Mouse (Mus musculus): ENCODE data around the gene Cited4. TPM values are rescaled to one million over a fixed set of nuclear protein-coding genes. Genes with fewer than 3 reads are reported as not detected.

Cited4 gene
- total and polyA plus RNA-seq, 3 experiments = 23.3 to 58.1 TPM; not detected in 1

DNA sequence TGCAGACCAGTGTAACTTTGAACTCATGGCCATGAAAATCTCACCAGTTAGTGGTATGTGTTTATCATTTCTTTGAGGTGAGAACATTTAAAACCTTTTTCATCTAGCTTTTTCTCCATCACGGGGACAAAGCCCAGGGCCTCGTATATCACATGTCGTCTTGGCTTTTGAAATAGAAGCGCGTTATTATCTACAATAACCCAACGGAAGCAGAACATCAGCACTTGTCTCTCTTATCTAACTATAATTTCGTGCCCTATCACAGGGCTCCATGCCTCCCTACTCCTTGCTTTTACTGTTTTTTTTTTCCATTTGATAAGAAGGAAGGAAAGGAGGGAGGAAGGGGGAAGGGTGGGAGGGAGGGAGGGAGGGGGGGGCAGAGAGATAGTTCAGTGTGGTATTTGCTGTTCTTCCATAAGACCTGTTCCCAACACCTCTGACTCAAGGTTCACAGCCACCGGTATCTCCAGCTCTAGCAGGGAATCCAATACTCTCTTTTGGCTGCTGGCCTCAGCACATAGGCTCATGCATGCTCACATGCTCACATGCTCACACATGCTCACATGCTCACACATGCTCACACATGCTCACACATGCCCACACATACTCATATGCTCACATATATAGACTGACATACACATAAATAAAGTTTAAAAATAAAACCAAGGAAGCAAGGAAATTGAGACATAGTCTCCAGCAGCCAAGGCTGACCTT is 36.0 kb upstream of the Cited4 start (continued):
- 0 out of 2 replicates have a peak, but pooled peaks have one; percentile 2 for TF ChIP-seq SMC3 (IDR thresholded peaks at IDR 0.05; ENCODE audit: low read depth, low read length)
- 0 out of 2 replicates have a peak, but pooled peaks have one; percentile 27 for TF ChIP-seq ZMIZ1 (IDR thresholded peaks at IDR 0.05; ENCODE audit: low read depth, low read length)
- peak; percentile 53; the same call in 1 of the 2 replicates for TF ChIP-seq KAT2A (conservative IDR thresholded peaks at IDR 0.05; ENCODE audit: low read depth, low read length)
- no peak for TF ChIP-seq CTCF (IDR thresholded peaks at IDR 0.05 in 2 of 3, conservative IDR thresholded peaks at IDR 0.05 in 1 of 3; ENCODE audit: control insufficient read depth in 1 of 3, insufficient read depth in 1 of 3, low read depth in 2 of 3, low read length in 3 of 3, poor library complexity in 1 of 3, severe bottlenecking in 1 of 3)
- TF ChIP-seq BHLHE40 (IDR thresholded peaks at IDR 0.05; ENCODE audit: borderline replicate concordance, low read depth, low read length) = peak; percentile 87
- no peak for TF ChIP-seq POLR2AphosphoS2 (IDR thresholded peaks at IDR 0.05; ENCODE audit: low read length)

DNA sequence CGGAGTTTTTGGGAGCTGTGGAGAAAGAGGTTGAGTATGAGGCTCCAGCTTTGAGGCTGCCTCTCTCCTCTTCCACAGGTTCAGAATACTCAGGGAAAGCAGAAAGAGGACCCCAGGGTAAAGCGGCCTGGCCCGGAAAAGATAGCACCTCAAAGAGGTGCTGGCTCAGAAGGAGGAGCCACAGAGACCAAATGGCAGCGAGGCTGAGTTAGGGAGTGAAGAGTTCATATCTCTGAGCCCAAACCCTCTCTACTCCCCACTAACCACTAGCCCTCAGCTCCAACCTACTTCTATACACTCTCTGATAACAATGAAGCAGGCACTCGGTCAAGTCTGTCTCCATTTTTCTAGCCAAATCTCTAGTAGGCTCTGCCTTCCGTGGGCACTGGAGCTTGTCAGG is 34.5 kb upstream of the Cited4 start:
- Histone ChIP-seq H3K27me3 (ENCODE audit: control insufficient read depth in 1 of 2, insufficient read depth in 2 of 2, low read length in 2 of 2) (no peaks in the 10 kb centered on the region), H3K4me3 (ENCODE audit: control insufficient read depth in 1 of 2, insufficient read depth in 1 of 2, low read depth in 2 of 2, low read length in 2 of 2) (peak overlapping the region; percentile 5 to 42), H3K27ac (ENCODE audit: control insufficient read depth, low read depth, low read length) (peak overlapping the region; percentile 100)

More for the DNA sequence above, 34.5 kb upstream of the Cited4 start:
- Histone ChIP-seq H3K79me2 (ENCODE audit: control insufficient read depth, insufficient read depth, low read length, poor library complexity) (no peaks in the 10 kb centered on the region; the same call in 1 of the 2 replicates), H3K36me3 (ENCODE audit: control insufficient read depth in 1 of 2, insufficient read depth in 2 of 2, low read length in 2 of 2) (peaks cover 0 to 52% of the 10 kb centered on the region in 2 experiments; a peak in 2 of 4 replicates), H3K9me3 (replicated peaks; ENCODE audit: insufficient read depth, low read length) (no peaks in the 10 kb centered on the region), H3K9ac (ENCODE audit: control insufficient read depth, low read depth, low read length, poor library complexity, severe bottlenecking) (peak overlapping the region; percentile 66), H3K4me1 (ENCODE audit: control insufficient read depth in 1 of 2, insufficient read depth in 2 of 2, low read length in 2 of 2) (peaks cover 41 to 52% of the 10 kb centered on the region in 2 experiments)
- peak; percentile 46 for TF ChIP-seq KAT2A (conservative IDR thresholded peaks at IDR 0.05; ENCODE audit: low read depth, low read length)
- TF ChIP-seq MAX (IDR thresholded peaks at IDR 0.05; ENCODE audit: low read length) = peak; percentile 60; the same call in 1 of the 2 replicates
- 0 out of 2 replicates have a peak, but pooled peaks have one; percentile 53 for TF ChIP-seq BHLHE40 (IDR thresholded peaks at IDR 0.05; ENCODE audit: borderline replicate concordance, low read depth, low read length)
- 0 out of 2 replicates have a peak, but pooled peaks have one; percentile 42 for TF ChIP-seq POLR2AphosphoS2 (IDR thresholded peaks at IDR 0.05; ENCODE audit: low read length)
- peak; percentile 76 for TF ChIP-seq TAL1 (IDR thresholded peaks at IDR 0.05; ENCODE audit: low read length)
- peak; percentile 58; the same call in 1 of the 2 replicates for TF ChIP-seq ELF1 (IDR thresholded peaks at IDR 0.05; ENCODE audit: low read depth, low read length)
- TF ChIP-seq POLR2A (IDR thresholded peaks at IDR 0.05; ENCODE audit: control insufficient read depth in 1 of 2, insufficient read depth in 1 of 2, low read depth in 1 of 2, low read length in 2 of 2, poor library complexity in 1 of 2) = peak in 1 of 2 experiments; percentile 68; a peak in 2 of 4 replicates
- no peak; the same call in 1 of the 2 replicates for TF ChIP-seq USF1 (IDR thresholded peaks at IDR 0.05; ENCODE audit: low read depth, low read length)
- 0 out of 2 replicates have a peak, but pooled peaks have one; percentile 26 for TF ChIP-seq NRF1 (IDR thresholded peaks at IDR 0.05; ENCODE audit: insufficient read depth, low read depth, low read length, poor library complexity, severe bottlenecking)
- peak; percentile 85 for TF ChIP-seq MXI1 (IDR thresholded peaks at IDR 0.05; ENCODE audit: low read depth, low read length)
- peak; percentile 66 to 81 for TF ChIP-seq EP300 (IDR thresholded peaks at IDR 0.05; ENCODE audit: low read depth in 1 of 2, low read length in 2 of 2)
- TF ChIP-seq GATA1 (IDR thresholded peaks at IDR 0.05; ENCODE audit: low read depth, low read length) = peak; percentile 78
- peak; percentile 70 for TF ChIP-seq ZNF384 (IDR thresholded peaks at IDR 0.05; ENCODE audit: low read depth, low read length)
- TF ChIP-seq MAZ (IDR thresholded peaks at IDR 0.05; ENCODE audit: low read depth, low read length) = peak; percentile 76
- TF ChIP-seq TBP (IDR thresholded peaks at IDR 0.05; ENCODE audit: low read depth, low read length) = peak; percentile 86
- peak; percentile 44; the same call in 1 of the 2 replicates for TF ChIP-seq ETS1 (IDR thresholded peaks at IDR 0.05; ENCODE audit: low read depth, low read length)
- TF ChIP-seq HCFC1 (IDR thresholded peaks at IDR 0.05; ENCODE audit: low read depth, low read length) = peak; percentile 28; the same call in 1 of the 2 replicates
- no peak for TF ChIP-seq RAD21 (IDR thresholded peaks at IDR 0.05; ENCODE audit: low read depth, low read length)
- peak; percentile 70 for TF ChIP-seq RCOR1 (IDR thresholded peaks at IDR 0.05; ENCODE audit: low read depth, low read length)
- TF ChIP-seq NELFE (IDR thresholded peaks at IDR 0.05; ENCODE audit: low read depth, low read length) = peak; percentile 55
- peak; percentile 33 for TF ChIP-seq SIN3A (IDR thresholded peaks at IDR 0.05; ENCODE audit: low read length)
- TF ChIP-seq SMC3 (IDR thresholded peaks at IDR 0.05; ENCODE audit: low read depth, low read length) = no peak
- TF ChIP-seq ZKSCAN1 (IDR thresholded peaks at IDR 0.05; ENCODE audit: low read depth, low read length) = no peak
- 0 out of 2 replicates have a peak, but pooled peaks have one; percentile 31 for TF ChIP-seq JUND (IDR thresholded peaks at IDR 0.05; ENCODE audit: low read depth, low read length)
- 0 out of 2 replicates have a peak, but pooled peaks have one; percentile 26 for TF ChIP-seq POLR2AphosphoS5 (IDR thresholded peaks at IDR 0.05; ENCODE audit: borderline replicate concordance, low read depth, low read length)
- no peak for TF ChIP-seq USF2 (IDR thresholded peaks at IDR 0.05; ENCODE audit: borderline replicate concordance in 1 of 2, insufficient read depth in 1 of 2, low read depth in 1 of 2, low read length in 2 of 2)
- peak; percentile 81 for TF ChIP-seq TCF12 (IDR thresholded peaks at IDR 0.05; ENCODE audit: low read depth, low read length)
- peak; percentile 66 for TF ChIP-seq MYC (IDR thresholded peaks at IDR 0.05; ENCODE audit: low read depth, low read length)
- no peak for TF ChIP-seq MYB (IDR thresholded peaks at IDR 0.05; ENCODE audit: low read depth, low read length)
- DNase-seq (ENCODE audit: low read depth, low spot score) = peak; percentile 92

Data from MEL (cell line).